Mouse (Mus musculus) E14TG2a.4 (cell line): Measurements from ENCODE around the gene Rtel1.

ENCODE experiments used
- CTCF ChIP-seq: conservative IDR thresholded peaks from 2 replicates; pipeline ENCODE4 v1.5.1; 2014; ENCODE audit warnings: low read length
- NANOG ChIP-seq: IDR thresholded peaks from 2 replicates; pipeline ENCODE4 v1.6.1; 2014; ENCODE audit warnings: borderline replicate concordance, low read length, mixed read lengths
- POU5F1 ChIP-seq: IDR thresholded peaks from 2 replicates; pipeline ENCODE4 v1.6.1; 2014; ENCODE audit warnings: low read length, borderline replicate concordance

DNA sequence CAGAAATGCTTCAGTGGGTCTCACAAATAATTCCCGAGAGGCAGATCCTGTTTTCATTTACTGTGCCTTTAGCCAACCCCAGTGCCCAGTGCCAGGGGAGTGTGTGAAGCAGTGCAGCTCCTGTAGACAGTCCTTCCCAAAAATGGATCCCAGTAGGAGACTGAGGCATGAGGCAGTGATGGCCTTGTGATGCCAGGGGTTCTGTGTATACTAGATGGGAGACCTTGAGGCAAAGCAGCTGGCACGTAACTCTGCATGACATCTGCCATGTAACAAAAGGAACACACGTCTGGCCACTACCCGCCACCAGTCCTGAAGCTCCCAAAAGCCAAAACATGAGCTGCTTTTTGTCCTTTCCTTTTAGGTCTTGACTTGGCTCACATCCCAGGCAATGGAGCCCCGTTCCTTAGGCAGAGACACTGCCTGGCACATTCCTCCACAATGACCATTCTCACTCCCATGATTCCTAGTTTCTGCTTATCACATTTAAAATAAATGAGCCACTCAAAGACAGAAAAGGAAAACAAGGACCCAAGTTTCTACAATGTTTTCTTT lies 77.7 kb downstream of the Rtel1 start:
- TF ChIP-seq CTCF (no peak), NANOG (no peak), POU5F1 (no peak)
